Mouse (Mus musculus) urinary bladder, postnatal 36 days (tissue): ENCODE data around the gene Plekha6.

Experiments used
- DNase-seq, 2 experiments: peaks; one replicate each; pipeline ENCODE4 v3.0.0; 2022; ENCODE audit warnings: low spot score in 2 of 2, mixed read lengths in 1 of 2

Gene Plekha6

DNA sequence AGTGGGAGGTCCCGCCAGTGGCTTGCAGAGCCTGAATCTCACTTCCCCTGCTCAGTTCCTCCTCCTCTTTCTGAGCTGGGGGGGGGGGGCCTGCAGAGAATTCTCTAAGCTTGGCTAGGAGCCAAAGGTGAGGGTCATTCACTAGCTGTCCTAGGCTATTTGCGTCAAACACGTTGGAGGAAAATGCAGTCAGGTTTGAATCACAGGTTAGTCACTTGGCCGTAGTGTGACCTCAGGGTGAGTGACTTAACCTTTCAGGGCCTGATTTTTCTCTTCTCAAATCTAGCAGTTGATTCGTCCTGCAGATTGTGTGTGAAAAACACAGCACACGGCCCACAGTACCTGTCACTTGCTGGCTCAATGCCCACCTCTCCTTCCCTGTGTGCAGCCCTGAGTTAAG, 106.3 kb downstream of the Plekha6 start:
- no peak for DNase-seq

DNA sequence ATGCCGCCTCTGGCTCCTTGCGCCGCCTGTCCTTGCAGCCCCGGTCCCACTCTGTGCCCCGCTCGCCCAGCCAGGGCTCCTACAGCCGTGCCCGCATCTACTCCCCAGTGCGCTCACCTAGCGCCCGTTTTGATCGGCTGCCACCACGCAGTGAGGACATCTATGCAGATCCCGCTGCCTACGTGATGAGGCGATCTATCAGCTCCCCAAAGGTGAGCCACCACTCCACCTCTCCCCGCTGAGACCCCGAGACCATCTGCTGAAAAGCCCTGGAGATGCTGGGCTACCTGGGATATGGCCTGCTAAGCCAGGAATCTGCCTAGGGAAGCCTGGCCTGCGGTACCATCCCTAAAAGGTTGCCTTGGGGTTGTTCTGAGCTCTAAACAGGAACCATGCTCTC, 110.2 kb downstream of the Plekha6 start:
- no peak for DNase-seq

DNA sequence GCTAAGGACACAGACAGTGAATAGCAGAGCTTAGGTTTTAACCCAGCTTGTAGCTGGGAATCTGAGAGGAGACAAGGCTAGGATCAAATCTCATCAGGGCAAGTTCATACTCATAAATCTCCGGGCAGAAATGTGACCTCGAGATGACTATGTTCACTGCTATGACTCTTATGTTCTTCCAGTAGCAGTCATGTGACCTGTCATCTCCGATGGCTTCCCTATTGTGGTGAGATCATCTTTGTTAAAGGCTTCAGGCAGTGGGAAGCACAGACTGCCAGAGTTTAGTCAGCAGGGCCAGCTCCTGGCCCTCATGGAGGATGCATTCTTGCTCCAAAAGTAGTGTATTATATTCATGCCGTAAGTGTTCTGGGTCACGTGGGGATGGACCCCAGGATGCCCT, 113.0 kb downstream of the Plekha6 start:
- DNase-seq = no peak

DNA sequence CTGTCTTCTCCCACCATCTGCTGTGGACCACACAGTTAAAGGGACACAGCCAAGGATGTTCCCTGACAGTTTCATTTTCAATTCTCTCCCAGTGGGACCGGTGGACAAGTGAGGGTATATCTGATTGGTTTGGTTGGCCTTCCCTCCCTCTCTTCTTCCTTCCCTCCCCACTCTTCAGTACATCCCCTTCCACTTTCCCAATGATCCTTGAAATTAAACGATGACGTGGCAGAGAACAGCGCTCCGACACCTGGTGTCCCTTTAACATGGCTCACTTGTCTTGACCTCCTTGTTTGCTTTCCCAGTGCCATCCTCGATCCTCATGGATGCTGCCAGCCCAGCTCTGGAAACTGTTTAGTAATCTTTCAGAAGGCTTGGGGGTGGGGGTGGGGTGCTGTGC, 114.5 kb downstream of the Plekha6 start:
- no peak for DNase-seq

DNA sequence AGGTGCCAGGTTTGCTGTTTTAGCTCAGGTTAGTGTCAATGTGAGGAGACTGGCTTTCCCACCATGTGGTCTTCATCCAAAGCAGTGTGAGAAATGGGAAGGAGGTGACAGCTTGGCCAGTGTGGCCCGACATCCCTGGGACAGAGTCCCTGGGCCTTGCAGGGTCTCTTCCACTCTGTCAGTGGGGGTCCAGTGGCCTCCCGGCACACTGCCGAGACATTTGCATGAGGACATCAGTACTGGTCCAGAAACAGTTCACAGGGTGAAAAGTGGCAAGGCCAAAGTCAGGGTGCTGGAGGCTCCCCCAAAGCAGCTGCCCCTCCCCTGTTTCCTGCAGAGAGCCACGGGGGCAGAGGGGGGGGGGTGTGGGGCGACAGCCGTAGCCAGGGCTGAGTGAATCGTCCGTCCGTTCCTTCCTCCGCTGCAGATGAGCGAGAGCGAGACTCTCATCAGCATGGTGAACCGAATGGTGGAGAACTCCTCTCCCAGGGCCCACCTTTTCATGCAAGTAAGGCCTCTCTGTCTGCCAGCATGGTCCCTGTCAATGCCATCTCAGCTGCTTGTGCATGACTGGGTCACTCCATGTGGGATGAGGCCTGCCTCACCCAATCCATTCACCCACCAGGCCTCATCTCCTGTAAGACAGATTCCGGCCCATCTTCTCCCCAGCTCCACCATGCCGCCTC, 115.1 kb downstream of the Plekha6 start:
- DNase-seq = no peak

DNA sequence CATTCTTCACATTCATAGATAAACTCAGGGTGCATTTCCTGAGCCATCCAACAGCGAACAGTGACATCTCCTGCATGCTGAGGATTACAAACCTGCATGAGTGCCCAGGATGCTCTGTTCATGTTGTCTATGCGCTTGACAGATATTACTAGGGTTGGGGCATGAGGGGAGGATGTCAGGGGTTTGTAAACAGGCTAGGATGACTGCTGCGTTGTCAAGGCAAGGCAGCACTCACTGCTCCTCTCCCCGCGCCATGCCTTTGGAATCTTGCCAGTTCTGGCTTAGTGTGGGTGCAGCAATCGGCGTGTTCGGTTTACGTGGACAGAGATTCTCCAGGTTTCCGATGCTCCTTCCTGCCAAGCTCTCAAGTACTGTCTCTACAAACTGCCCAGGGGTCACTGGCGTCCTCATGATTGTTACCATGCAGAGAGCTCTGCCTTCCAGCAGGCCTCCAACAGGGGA, 115.7 kb downstream of the Plekha6 start:
- no peak for DNase-seq

DNA sequence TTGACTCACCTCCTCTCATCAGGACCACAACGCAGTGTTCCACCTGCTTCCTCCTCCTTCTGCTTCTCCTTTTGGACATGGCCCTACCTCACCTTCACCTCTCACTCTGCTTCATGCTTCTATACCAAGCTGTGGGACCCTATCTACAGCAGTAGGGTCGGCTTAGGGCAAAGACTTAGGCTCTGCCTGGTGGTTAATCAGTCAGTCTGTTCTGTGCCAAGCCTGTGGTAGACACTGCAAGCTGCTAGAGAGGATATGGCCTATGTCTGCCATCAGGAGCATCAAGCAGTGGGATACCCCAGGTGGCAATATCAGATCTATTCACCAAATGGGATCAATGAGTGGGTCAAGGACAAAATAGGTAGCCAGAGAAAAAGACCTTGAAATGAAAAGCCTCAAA, 116.5 kb downstream of the Plekha6 start:
- DNase-seq = no peak

DNA sequence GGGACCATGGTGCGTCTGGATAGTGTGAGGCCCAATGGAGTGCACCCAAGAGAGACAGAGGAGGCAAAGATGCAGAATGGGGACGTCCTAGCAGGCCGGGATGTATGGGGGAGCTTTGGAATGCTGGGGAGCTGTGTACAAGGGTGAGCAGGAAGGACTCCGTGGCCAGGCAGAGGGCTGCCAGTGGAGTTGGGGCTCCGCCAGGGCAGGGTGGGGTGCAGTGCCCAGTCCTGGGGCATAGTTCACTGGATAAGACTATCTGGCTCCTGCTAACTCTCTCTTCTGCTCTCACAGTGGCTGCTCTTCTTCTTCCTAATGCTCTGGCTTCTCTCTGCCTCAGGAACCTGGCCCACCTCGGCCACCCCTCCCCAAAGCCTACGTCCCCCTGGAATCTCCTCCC, 121.9 kb downstream of the Plekha6 start:
- DNase-seq = no peak

DNA sequence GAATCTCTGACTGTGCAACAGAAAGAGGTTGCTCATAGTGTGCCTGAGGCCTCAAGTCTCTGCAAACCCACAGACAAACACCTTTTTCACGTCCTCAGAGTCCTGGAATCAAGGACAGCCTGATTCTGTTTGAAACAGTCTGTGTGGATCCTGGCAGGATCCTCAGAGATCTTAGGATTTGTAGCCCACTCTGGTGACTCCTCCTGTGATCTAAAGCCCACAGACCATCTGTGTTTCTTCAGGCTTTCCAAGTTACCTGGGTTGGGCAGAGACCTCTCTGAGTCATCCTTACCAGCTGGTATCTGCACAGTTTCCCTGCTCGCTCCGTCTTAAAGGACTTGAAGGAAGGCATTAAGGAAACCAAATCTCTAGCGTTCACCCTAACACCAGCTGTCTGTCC, 123.0 kb downstream of the Plekha6 start:
- no peak for DNase-seq

DNA sequence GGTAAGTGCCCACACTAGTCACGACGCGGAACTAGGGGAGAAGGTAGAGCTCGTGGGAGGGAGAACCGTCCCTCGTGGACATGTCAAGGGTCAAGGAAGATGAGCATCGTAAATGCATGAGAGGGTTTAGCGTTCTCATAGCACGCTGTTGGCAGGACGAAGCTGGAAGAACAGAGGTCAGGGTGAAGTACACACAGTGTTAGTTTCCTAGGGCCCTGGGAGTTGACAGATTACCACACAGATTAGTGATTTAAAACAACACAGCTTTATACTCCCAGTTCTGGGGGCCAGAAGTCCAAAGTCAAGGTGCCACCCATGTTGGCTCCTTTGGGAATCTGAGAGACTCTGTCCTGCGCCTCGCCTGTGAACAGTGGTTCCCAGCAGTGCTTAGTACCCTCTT, 123.9 kb downstream of the Plekha6 start:
- DNase-seq = no peak

DNA sequence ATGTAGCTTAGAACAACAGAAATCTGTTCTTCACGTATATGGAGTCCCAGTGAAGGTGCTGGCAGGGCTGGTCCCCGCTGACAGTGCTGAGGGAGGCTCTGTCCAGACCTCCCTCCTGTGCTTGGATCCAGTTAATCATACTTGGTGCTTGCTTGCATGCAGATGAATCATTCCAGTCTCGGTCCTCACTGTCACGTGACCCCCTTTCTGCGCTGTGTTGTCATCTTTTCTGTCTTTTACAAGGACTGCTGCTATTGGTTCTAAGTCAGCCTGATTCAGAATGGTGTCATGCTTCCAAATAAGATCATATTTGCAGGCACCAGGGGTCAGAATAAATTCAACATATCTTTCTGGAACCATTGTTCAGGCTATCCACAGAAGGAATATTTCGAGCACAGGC, 127.9 kb downstream of the Plekha6 start:
- DNase-seq = no peak

DNA sequence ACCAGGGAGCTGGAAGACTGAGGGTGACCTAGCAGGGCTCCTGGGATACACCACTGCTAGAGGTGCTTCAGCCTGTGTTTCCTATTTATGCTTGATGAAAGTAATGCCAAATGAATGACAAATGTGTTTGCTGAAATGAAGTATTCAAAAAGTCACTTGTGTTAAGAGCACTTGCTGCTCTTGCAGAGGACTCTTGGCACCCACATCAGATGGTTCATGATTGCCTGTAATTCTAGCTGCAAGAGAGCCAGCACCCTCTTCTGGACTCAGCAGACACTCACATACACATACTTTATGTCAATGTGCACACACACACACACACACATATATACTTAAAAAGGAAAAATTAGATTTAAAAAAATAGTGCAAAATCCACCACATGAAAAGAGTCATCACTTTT, 128.6 kb downstream of the Plekha6 start:
- no peak for DNase-seq

DNA sequence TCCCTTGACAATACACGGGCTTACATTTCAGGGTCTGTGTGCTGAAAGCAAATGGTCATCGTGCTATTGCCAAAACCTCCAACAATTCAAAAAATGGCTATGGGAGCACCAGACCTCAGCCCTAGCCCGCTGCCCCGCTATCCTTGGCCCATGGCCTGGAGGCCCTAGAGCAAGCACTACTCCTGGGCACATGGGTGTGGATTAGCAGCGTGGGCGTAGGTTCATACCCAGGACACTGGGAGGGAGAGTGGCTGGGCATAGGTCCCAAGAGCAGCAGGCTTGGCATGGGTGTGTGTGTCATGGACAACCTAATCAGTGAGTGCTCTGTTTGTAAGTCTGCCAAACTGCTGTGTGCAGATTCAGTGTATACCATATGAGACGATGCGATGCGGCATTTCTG, 132.4 kb downstream of the Plekha6 start:
- peak in 1 of 2 experiments; percentile 20 for DNase-seq

DNA sequence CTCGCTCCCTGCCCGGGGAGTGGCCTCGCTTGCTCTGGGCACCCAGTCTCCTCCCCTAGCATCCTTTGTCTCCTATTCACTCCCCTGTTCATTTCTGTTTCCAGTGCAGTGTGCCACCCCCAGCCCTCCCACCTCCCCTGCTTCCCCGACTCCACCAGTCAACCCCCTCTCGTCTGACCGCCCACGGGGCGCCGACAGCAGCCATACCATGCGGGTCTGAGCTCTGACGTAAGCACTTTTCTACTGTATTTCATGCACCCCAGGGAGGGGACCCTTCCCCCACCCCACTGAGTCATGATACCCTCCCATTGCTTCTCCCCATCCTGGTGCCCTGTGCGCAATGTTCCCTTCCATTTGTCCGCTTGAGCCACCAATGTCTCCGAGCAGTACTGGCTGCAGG, 134.8 kb downstream of the Plekha6 start:
- DNase-seq = no peak

DNA sequence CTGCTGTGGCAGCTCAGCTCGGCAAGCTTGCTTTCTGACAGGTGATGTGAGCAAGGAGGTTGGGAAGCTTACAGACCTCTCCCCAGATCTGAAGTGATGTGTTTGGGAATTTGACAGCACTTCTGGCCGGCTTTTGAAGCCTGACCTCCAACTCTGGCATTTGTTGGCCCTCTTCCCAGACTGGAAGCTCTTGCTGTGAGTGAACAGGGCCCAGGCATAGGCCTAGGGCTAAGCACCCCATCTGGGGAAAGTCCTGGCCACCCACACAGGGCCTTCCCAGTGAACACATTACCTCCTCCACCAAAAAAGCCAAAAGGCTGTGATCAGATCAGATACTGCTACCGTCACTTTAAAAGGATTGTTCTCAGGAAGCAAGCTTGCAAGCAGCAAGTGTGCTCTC, 138.5 kb downstream of the Plekha6 start:
- DNase-seq = peak in 1 of 2 experiments; percentile 23

DNA sequence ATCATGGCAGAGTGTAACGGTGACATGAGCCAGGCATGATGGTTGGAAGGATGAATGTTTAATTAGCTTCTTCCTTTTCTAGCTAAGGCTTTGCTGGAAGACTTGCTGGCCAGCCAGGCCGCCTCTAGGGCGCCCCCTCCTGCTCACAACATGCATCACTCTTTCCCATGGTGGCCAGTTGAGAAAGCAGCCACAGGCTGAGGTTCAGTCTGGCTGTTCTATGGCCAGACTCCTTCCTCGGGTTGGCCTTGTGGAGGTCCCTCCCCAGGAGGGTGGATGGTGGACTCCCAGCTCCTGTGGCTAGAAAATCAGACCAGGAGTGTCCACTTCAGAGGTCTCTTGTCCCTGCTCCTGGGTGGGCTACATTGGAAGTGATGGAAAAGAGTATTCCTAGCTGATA, 142.8 kb downstream of the Plekha6 start:
- DNase-seq = peak; percentile 76 to 79

DNA sequence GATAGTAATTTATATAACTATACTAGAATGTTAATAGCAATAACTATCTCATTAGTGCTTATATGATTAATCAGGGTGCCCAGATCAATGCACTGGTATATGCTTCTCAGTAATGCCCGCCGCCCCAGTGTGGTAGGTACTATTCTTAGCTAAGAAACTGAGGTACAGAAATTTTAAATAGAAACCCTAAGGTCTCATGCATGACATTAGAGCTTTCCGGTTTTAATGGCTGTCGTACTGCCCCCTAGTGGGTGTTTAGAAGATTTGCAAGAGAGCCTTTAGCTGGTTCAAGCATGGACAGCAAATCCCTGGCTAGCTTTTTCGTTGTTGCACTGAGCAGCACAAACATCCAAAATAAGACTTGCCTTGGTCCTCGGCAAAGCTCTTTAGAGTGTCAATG, 143.3 kb downstream of the Plekha6 start:
- DNase-seq = peak in 1 of 2 experiments; percentile 27

DNA sequence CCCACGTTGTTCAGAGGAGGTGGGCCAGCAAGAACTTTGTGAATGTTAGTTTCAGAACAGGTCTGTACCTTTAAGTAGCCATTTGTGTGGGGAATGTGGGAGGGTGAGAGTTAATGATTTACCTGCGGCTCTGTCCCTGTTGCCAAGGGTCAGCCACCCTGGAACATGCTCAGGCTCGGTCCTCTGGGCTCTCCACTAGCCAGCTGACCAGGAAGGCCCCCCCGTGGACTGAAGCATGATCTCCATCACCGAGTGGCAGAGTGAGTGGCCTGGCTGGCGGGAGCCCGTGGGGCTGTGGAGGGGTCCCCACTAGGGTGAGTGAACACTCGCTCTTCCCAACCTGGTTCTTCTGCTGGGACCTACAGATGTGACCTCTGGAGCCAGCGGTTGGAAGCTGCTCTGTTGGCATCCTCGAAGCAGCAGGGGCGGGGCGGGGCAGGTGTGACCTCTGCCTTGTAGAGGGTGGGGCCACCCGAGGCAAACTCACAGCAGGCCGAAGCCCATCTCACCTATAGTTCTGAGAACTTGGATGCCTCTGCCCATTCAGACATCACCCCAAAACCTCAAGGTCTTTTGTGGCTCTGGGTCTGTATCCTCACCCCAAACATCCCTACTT, 145.8 kb downstream of the Plekha6 start, which contains the start of gene Golt1a:
Golt1a (plus strand) TSS at position 149 of the 616 bp plus-strand sequence.
- peak in 1 of 2 experiments; percentile 49 for DNase-seq

DNA sequence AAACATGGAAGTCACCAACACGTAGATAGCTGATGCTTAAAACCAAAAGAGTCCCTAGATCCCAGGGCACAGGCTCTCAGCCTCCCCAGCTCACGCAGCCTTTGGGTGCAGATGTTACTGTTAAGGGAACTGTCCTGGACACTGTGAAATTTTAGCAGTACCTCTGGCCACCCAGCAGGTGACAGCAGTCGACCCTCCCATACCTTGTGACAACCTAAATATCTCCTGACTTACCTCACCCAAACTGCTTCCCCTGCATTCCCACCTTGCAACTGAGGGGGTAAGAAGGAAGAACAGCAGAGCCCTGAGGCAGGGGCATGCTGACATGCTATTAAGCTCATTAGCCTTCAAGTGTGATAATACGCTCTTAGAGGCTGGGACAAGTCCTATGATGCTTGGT, 147.2 kb downstream of the Plekha6 start:
- DNase-seq = no peak

DNA sequence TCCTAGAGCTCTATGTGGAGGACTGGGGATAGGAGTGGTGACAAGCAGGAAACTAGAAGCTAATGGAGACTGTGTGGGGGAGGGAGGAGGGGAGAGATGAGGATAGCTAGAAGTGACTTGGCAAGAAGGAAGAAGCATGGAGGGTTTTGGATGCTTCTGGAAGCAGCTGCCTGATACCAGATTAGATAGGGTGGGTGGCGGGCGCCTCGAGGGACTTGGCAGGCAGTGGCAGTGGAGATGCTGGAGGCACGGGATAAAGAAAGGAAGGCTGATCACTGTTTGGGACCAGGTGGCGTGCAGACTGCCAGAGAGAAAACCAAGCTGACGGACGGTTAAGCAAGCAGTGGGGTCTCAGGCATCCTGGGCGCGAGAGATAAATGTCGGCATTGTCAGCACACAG, 147.9 kb downstream of the Plekha6 start:
- no peak for DNase-seq

DNA sequence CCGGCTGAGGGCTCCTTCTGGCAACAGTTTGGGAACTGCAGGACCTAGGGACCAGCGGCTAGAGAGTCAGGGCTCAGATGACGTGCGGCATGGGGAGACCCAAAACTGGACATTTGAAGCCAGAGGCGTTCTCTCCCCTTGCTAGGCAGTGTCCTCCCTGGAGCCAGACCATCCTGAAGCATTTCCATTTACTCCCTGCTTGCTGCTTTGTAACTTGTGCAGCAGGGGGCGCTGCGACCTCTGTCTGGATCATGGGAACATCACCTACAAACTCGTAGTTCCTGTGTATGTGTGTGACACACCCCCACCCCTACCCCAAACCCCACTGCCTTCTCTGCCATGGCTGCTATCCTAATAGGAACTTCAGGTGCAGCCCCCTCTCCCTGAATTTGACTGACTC, 150.4 kb downstream of the Plekha6 start:
- peak; percentile 39 to 50 for DNase-seq

DNA sequence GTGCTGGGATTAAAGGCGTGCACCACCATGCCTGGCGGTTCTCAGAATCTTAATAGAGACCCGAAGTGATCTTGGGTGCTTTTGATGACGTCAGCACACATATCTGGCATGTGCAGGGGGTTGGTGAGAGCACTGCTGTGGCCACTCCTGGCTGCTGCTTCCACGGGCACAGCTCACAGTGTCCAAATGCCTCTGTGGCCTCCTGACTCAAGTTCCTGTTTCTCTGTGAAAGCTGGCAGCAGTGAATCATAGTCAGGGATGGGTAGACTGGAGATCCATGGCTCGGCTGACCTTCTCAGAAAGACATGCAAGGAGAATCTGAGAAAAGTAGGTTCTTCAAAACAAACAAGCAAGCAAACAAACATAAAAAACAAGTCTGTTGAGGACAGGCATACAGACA, 151.8 kb downstream of the Plekha6 start:
- DNase-seq = no peak

DNA sequence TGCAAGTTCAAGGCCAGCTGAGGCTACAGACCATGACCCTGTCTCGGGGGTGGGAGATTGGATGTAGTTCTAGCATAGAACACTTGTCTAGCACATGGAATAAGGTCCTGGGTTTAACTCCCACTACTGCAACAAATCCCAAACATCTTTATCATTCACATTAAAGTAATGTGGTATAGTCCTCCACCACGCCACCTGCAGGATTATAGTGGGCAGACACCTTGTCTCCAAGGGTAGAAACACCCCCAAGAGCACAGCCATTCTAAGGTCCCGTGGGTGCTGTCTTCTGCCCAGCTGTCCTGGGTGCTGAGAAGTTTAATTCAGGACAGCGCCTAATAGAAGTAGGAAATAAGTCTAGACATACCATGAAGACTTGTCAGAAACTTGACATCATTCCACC, 152.6 kb downstream of the Plekha6 start:
- no peak for DNase-seq

DNA sequence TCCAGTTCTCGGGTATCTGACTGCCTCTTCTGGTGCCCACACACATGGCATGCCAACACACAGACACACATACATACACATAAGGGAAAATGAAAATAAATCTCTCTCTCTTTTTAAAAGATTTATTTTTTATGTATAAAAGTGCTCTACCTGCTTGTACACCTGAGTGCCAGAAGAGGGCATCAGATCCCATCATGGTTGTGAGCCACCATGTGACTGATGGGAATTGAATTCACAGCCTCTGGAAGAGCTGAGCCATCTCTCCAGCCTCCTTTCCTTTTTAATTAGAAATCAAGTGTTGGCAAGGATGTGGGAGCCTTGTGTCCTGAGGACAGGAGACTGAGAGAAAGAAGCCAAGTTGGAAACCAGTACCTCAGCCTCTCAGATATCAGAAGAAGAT, 153.1 kb downstream of the Plekha6 start:
- DNase-seq = no peak
